Mouse (Mus musculus): ENCODE measurements around the gene Gm14406.

GRCm38 (mm10) chr2:177520035-177520434 lies 58.0 kb downstream of the Gm14406 start:
- no peak for TF ChIP-seq CTCF (IDR thresholded peaks at IDR 0.05; ENCODE audit: insufficient read depth, low read length)
- no peak for TF ChIP-seq POLR2A (IDR thresholded peaks at IDR 0.05; ENCODE audit: borderline replicate concordance, extremely low read depth, low read depth, low read length)

All from lung, adult 2 months (tissue).